Mouse (Mus musculus): Measurements from ENCODE around the gene Tmem126b.
A peak's percentile ranks its signal among the peaks of the same experiment; 100 is the strongest.

The Tmem126b gene

GRCm38 (mm10) chr7:90475793-90476312 lies at the start of gene Tmem126b:
Gene Tmem126b (minus strand): TSS chr7:90476001.
- DNase-seq (ENCODE audit: extremely low spot score, low spot score): peak; percentile 98

GRCm38 (mm10) chr7:90512293-90512692 lies 36.5 kb upstream of the Tmem126b start:
- no peak for DNase-seq (ENCODE audit: extremely low spot score, low spot score)

- DNase-seq (ENCODE audit: extremely low spot score, low spot score): no peak
These were observed 32.3 kb upstream of the Tmem126b start for GRCm38 (mm10) chr7:90508124-90508523.

GRCm38 (mm10) chr7:90482607-90483006 lies 6.8 kb upstream of the Tmem126b start:
- no peak for DNase-seq (ENCODE audit: extremely low spot score, low spot score)

GRCm38 (mm10) chr7:90476313-90477245 lies 778 bp upstream of the Tmem126b start, which contains the start of gene Dlg2:
Gene Dlg2 (plus strand): TSS chr7:90476672.
- DNase-seq (ENCODE audit: extremely low spot score, low spot score): no peak

- DNase-seq (ENCODE audit: extremely low spot score, low spot score): no peak
These were observed 2.3 kb downstream of the Tmem126b start for GRCm38 (mm10) chr7:90473511-90473910.

- DNase-seq (ENCODE audit: extremely low spot score, low spot score): no peak
These were observed 14.4 kb downstream of the Tmem126b start for GRCm38 (mm10) chr7:90461441-90461840.

GRCm38 (mm10) chr7:90460930-90461329 lies 14.9 kb downstream of the Tmem126b start:
- peak; percentile 28 for DNase-seq (ENCODE audit: extremely low spot score, low spot score)

GRCm38 (mm10) chr7:90460330-90460729 lies 15.5 kb downstream of the Tmem126b start:
- no peak for DNase-seq (ENCODE audit: extremely low spot score, low spot score)

GRCm38 (mm10) chr7:90457517-90457916 lies 18.3 kb downstream of the Tmem126b start:
- no peak for DNase-seq (ENCODE audit: extremely low spot score, low spot score)

- peak; percentile 87 for DNase-seq (ENCODE audit: extremely low spot score, low spot score)
These were observed 18.8 kb downstream of the Tmem126b start, which contains the start of gene Tmem126a for GRCm38 (mm10) chr7:90456845-90457468. Gene Tmem126a (minus strand): TSS chr7:90457229.

- DNase-seq (ENCODE audit: extremely low spot score, low spot score): no peak
These were observed 19.5 kb downstream of the Tmem126b start for GRCm38 (mm10) chr7:90456149-90456844.

GRCm38 (mm10) chr7:90444206-90444605 lies 31.6 kb downstream of the Tmem126b start:
- DNase-seq (ENCODE audit: extremely low spot score, low spot score): peak; percentile 22

- peak; percentile 81 for DNase-seq (ENCODE audit: extremely low spot score, low spot score)
These were observed 32.4 kb downstream of the Tmem126b start for GRCm38 (mm10) chr7:90443101-90444091.

GRCm38 (mm10) chr7:90442518-90443080 lies 33.2 kb downstream of the Tmem126b start, which contains the start of gene Crebzf:
Gene Crebzf (plus strand): TSS chr7:90442729.
- peak; percentile 95 for DNase-seq (ENCODE audit: extremely low spot score, low spot score)

GRCm38 (mm10) chr7:90442070-90442469 lies 33.7 kb downstream of the Tmem126b start:
- no peak for DNase-seq (ENCODE audit: extremely low spot score, low spot score)

- DNase-seq (ENCODE audit: extremely low spot score, low spot score): no peak
These were observed 35.8 kb downstream of the Tmem126b start for GRCm38 (mm10) chr7:90440044-90440443.

GRCm38 (mm10) chr7:90432221-90432620 lies 43.6 kb downstream of the Tmem126b start:
- no peak for DNase-seq (ENCODE audit: extremely low spot score, low spot score)

GRCm38 (mm10) chr7:90427006-90427405 lies 48.8 kb downstream of the Tmem126b start:
- DNase-seq (ENCODE audit: extremely low spot score, low spot score): no peak

All from neural tube, embryonic 10.5 days (tissue).